Mouse (Mus musculus) neural tube, embryonic 13.5 days (tissue): ENCODE data around the gene Egln3. TPM values are rescaled to one million over a fixed set of nuclear protein-coding genes. Genes with fewer than 3 reads are reported as not detected.

Experiments
- ATAC-seq: fragments of 200-750 bp; cut with Nextera tagmentation; 2 replicates; pipeline ENCODE4 v1.8.0; 2017; ENCODE audit warnings: low read depth, mild to moderate bottlenecking, moderate TSS enrichment, moderate library complexity
- H3K27ac ChIP-seq: fragments of 300-500 bp; sonication (generic); replicated peaks from 2 replicates; pipeline ENCODE4 v1.5.1; 2015; ENCODE audit warnings: moderate library complexity, mild to moderate bottlenecking, inconsistent platforms
- H3K27me3 ChIP-seq: fragments of 300-500 bp; sonication (generic); 2 replicates; pipeline ENCODE4 v1.6.1; 2015; ENCODE audit warnings: mild to moderate bottlenecking, inconsistent platforms
- H3K36me3 ChIP-seq: fragments of 300-500 bp; sonication (generic); 2 replicates; pipeline ENCODE4 v1.6.1; 2015; ENCODE audit warnings: mild to moderate bottlenecking, inconsistent platforms
- H3K4me1 ChIP-seq: fragments of 300-500 bp; sonication (generic); replicated peaks from 2 replicates; pipeline ENCODE4 v1.6.1; 2015; ENCODE audit warnings: inconsistent platforms
- H3K4me2 ChIP-seq: fragments of 300-500 bp; sonication (generic); 2 replicates; pipeline ENCODE4 v1.6.1; 2015; ENCODE audit warnings: inconsistent platforms, mild to moderate bottlenecking, moderate library complexity
- H3K4me3 ChIP-seq: fragments of 300-500 bp; sonication (generic); 2 replicates; pipeline ENCODE4 v1.5.1; 2015; ENCODE audit warnings: mild to moderate bottlenecking, inconsistent platforms
- H3K9ac ChIP-seq: fragments of 300-500 bp; sonication (generic); 2 replicates; pipeline ENCODE4 v1.6.1; 2015; ENCODE audit warnings: moderate library complexity, mild to moderate bottlenecking, inconsistent platforms
- H3K9me3 ChIP-seq: fragments of 300-500 bp; sonication (generic); 2 replicates; pipeline ENCODE4 v1.6.1; 2016; ENCODE audit warnings: inconsistent platforms
- WGBS: fragments of 180-500 bp; shearing (Covaris S2); methylation state at CpG from one replicate; pipeline ENCODE4 v1.1.7; 2015; 5-methylcytosine and 5-hydroxymethylcytosine counted together
- polyA plus RNA-seq: library from polyadenylated mRNA; unstranded; fragments of >200 nt; fragmentation: Nextera tagmentation; extraction: Ambion mirVana; gene quantifications from 2 replicates; pipeline ENCODE4 v1.2.1, GENCODE M21; 2015

Gene Egln3
- polyA plus RNA-seq, 1 experiment from 2014 or later = 5.8 TPM

DNA sequence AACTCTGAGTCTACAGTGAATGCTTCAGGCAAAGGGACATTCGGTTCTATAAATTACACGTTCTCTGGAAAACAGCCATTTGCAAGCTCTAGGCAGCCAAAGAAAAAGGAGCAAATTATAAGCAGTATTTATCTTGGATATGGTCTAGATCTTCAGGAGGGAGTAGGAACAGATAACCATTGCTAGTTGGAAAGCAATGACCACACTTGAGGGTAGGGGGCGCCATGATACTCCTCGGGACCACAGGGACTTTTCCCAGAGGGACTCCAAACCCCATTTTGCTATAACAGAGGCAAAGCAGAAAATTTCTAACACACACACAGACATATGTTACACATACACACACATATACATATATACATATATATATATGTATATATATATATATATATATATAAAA lies 3.5 kb downstream of the Egln3 start:
- Histone ChIP-seq H3K4me2 (peak overlapping the region; percentile 26), H3K4me1 (peaks cover 57% of the 10 kb centered on the region)
- ATAC-seq = no peak

DNA sequence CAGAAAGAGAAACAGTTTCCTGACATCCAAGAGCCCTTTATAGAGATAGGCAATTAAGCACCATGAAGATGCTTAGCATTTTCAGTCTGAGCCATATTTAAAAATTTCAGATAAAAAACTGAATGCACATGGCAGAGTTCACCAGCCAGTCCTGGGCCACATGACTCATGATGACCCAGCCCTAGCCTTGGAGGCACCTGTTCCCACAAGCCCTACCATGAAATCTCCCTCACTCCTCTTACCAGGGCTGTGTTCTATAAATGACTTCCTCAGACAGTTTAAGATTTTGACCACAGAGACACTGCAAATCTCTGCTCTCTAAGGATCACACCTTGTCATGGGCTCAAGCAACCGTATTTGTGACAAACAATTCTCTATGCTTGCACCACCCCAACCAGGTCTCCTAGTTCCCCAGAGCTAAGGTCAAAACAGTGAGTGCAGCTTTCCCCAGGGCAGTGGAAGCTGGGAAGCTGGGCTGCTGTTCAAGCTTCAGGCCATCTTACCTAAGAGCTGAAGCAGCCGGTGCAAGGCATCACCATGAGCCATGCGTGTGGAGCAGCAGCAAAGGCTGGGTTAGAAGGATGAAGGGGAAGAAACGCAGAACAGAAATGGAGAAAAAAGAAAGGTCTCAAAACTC lies 5.3 kb downstream of the Egln3 start:
- Histone ChIP-seq H3K27me3 (peaks cover 21% of the 10 kb centered on the region), H3K4me1 (peaks cover 63% of the 10 kb centered on the region), H3K4me3 (no peak overlapping the region), H3K36me3 (no peaks in the 10 kb centered on the region), H3K9ac (no peak overlapping the region; the same call in 1 of the 2 replicates), H3K9me3 (no peaks in the 10 kb centered on the region), H3K4me2 (peak overlapping the region; percentile 37; the same call in 1 of the 2 replicates), H3K27ac (no peak overlapping the region)
- no peak for ATAC-seq
- 86% methylated on average over 4 of the region's 4 CpGs for WGBS

More for the DNA sequence above, 3.5 kb downstream of the Egln3 start:
- peak overlapping the region; percentile 6; the same call in 1 of the 2 replicates for H3K4me3 ChIP-seq
- no peaks in the 10 kb centered on the region for H3K9me3 ChIP-seq
- H3K9ac ChIP-seq = no peak overlapping the region
- peaks cover 31% of the 10 kb centered on the region for H3K27me3 ChIP-seq
- no peak overlapping the region for H3K27ac ChIP-seq
- H3K36me3 ChIP-seq = no peaks in the 10 kb centered on the region
- WGBS = 29% methylated on average over 4 of the region's 4 CpGs

DNA sequence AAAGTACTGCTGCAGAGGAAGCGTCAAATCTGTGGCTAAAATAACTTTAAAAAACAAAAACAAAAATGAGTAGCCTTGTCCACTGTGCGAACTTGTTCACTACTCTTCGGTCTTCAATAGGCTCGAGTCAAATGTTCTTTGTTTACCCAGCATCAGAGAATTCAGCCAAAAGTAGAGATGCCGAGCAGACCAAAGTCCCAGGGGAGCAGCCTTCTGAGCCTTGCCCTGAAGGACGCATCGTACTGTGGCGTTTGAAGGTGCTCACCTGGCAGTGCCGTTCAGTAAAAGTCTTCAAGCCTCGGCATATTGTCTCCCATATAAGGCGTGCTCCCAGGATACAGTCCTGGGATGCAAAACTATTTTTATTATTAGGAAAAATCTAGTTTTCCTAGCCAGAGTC lies 5.8 kb downstream of the Egln3 start:
- H3K27me3 ChIP-seq = peaks cover 17% of the 10 kb centered on the region
- WGBS = 53% methylated on average over 11 of the region's 11 CpGs
- no peaks in the 10 kb centered on the region for H3K36me3 ChIP-seq

DNA sequence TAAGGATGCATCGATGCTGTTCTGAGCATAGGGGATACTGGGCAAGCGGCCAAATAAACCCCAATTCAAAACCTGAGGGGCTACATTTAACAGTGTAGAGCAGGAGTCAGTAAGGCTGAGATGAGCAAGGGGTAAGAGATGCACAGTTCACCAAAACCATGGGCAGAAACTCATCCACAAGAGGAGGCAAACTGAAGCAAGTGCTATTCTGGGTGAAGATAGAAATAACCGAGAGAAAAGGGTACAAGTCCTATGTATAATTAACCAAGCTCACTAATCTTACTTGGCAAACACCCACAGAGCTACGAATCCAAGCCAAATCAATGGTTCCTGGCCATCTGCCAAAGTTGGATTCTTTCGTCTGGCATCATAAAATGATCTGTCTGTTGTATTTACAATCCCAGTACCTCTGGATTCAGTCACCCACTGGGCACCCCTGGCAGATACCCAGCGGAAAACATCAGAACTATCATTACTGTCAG lies 6.3 kb downstream of the Egln3 start:
- peaks cover 12% of the 10 kb centered on the region for H3K27me3 ChIP-seq
- H3K4me2 ChIP-seq = peak overlapping the region; percentile 37
- peaks cover 65% of the 10 kb centered on the region for H3K4me1 ChIP-seq
- no peaks in the 10 kb centered on the region for H3K36me3 ChIP-seq
- 0 out of 2 replicates have a peak, but pooled peaks have one; percentile 48 for ATAC-seq
- H3K4me3 ChIP-seq = no peak overlapping the region
- H3K9ac ChIP-seq = no peak overlapping the region
- peak overlapping the region; percentile 38 for H3K27ac ChIP-seq
- no peaks in the 10 kb centered on the region for H3K9me3 ChIP-seq
- 25% methylated on average over 6 of the region's 6 CpGs for WGBS

More for the DNA sequence above, 5.8 kb downstream of the Egln3 start:
- Histone ChIP-seq H3K27ac (peak overlapping the region; percentile 38; the same call in 1 of the 2 replicates), H3K4me3 (no peak overlapping the region), H3K9me3 (no peaks in the 10 kb centered on the region), H3K9ac (peak overlapping the region; percentile 22; the same call in 1 of the 2 replicates), H3K4me1 (peaks cover 63% of the 10 kb centered on the region), H3K4me2 (peak overlapping the region; percentile 37)
- ATAC-seq = no peak

DNA sequence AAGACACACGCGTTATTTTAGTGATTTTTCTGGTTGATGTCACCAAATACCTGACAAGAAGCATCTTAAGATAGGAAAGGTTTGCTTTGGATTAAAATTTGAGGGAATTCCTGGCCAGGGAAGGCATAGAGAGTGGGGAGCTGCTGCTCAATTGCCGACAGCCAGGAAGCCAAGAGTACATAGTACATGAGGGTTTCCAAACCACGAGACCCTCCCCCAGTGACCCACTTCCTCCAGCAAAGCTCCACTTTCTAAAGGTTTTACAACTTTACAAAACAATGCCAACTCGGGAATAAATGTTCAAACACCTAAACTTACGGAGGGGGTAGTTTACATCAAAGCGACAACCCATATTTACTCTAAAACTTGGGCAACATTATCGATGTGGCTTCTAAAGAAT lies 6.8 kb downstream of the Egln3 start:
- WGBS = 65% methylated on average over 8 of the region's 8 CpGs

DNA sequence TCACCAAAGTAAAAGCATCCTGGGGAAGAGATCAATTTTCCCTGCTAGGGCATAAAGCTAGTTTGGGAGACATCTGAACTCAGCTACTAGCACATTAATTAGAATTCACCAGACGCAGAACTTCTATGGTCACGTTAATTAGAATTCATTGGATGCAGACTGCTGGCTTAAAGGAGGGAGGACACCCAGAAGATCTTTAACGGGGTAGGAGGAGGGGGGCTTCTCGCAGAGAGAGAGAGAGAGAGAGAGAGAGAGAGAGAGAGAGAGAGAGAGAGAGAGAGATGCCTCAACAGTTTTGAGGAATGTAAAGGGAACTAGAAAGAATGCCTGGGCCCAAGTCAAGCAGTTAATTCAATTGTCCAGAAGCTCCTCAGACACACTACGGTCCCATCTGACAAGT lies 9.5 kb downstream of the Egln3 start:
- ATAC-seq = no peak
- Histone ChIP-seq H3K4me3 (no peak overlapping the region), H3K36me3 (no peaks in the 10 kb centered on the region), H3K9ac (no peak overlapping the region), H3K4me1 (peaks cover 72% of the 10 kb centered on the region), H3K27ac (no peak overlapping the region), H3K4me2 (no peak overlapping the region), H3K9me3 (no peaks in the 10 kb centered on the region), H3K27me3 (0 out of 2 replicates have a peak, but pooled peaks cover 5% of the 10 kb centered on the region)
- 19% methylated on average over 5 of the region's 5 CpGs for WGBS

More for the DNA sequence above, 6.8 kb downstream of the Egln3 start:
- Histone ChIP-seq H3K4me3 (no peak overlapping the region), H3K4me2 (peak overlapping the region; percentile 37), H3K36me3 (no peaks in the 10 kb centered on the region), H3K27me3 (peaks cover 7% of the 10 kb centered on the region), H3K9me3 (no peaks in the 10 kb centered on the region), H3K9ac (no peak overlapping the region), H3K4me1 (peaks cover 70% of the 10 kb centered on the region), H3K27ac (peak overlapping the region; percentile 38; the same call in 1 of the 2 replicates)
- no peak for ATAC-seq

DNA sequence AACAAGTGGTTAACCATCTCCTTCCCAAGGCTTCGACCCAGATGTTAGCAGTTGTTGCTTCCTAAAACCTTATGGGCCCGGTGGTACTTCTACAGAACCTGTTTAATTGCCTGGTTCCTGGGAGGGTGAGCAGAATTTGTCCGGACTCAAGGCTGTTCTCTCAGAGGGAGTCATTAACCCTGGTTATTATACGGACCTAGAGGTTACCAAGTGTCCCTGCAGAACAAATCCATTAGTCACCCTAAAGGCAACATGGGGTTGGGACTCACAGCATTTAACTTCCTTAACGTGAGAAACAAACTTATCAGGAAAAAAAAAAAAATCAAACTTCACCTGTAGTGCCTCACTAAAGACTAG lies 11.4 kb downstream of the Egln3 start:
- H3K4me3 ChIP-seq = peak overlapping the region; percentile 30
- peak overlapping the region; percentile 50 for H3K9ac ChIP-seq
- H3K27ac ChIP-seq = peak overlapping the region; percentile 61; the same call in 1 of the 2 replicates
- no peak for ATAC-seq
- no peaks in the 10 kb centered on the region for H3K9me3 ChIP-seq
- peaks cover 55% of the 10 kb centered on the region for H3K4me1 ChIP-seq
- H3K36me3 ChIP-seq = no peaks in the 10 kb centered on the region
- 0 out of 2 replicates have a peak, but pooled peaks cover 5% of the 10 kb centered on the region for H3K27me3 ChIP-seq
- 1% methylated on average over 5 of the region's 5 CpGs for WGBS
- H3K4me2 ChIP-seq = peak overlapping the region; percentile 61

DNA sequence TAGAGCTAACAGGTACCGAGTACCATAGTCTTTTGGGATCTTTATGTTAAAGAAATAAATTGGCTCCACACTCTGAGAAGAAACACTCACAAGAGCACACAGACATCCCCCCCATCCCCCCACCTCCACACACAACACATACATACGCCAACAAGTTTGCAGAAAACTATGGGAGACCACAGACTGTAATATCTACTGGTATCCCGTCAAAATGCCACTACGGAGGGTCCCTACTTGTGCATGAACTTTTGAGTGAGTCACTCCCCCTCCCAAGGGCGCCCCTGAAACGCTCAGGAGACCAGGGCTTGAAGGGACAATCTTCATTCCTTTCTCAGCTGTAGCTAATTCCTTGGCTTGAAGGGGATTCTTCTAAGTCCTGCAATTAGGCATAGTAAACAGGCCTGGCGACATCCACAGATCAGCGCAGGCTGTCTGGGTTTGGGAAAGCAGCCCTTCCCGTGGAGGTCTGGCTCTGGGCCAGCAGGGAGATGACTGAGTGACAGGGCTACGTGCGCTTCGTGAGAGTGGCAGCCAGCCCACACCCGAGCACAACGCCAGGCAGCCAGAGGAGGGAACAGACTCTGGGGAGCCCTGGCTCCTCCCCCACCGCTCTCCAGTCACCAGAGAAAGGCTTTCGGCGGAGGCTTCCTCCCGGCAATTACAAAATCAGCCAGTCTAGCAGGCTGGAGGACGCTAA lies 11.9 kb downstream of the Egln3 start:
- Histone ChIP-seq H3K27ac (peak overlapping the region; percentile 61), H3K27me3 (0 out of 2 replicates have a peak, but pooled peaks cover 5% of the 10 kb centered on the region), H3K4me2 (peak overlapping the region; percentile 61), H3K9me3 (no peaks in the 10 kb centered on the region), H3K4me1 (peaks cover 49% of the 10 kb centered on the region), H3K36me3 (no peaks in the 10 kb centered on the region), H3K4me3 (peak overlapping the region; percentile 30), H3K9ac (peak overlapping the region; percentile 50)
- ATAC-seq = peak; percentile 95
- 6% methylated on average over 19 of the region's 19 CpGs for WGBS

DNA sequence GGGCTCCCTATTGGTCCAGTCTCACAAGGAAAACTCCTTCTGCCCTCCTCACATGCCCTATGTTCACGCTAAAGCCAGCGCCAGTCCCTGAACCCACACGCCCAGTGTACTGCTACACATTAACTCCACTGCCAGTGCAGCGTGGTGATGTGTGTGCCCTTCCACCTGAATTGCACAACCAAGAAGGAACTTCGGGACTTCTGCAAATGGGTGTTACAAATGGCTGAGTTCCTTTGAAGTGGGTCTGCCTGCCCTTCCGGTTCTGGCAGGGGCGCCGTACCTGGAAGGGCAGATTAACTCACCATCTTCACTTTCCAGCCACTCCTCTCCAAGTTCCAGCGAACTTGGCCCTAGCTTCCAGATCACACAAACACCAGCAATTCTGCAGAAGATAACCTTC lies 12.5 kb downstream of the Egln3 start:
- no peak for ATAC-seq
- H3K9me3 ChIP-seq = no peaks in the 10 kb centered on the region
- H3K9ac ChIP-seq = no peak overlapping the region
- no peak overlapping the region for H3K4me3 ChIP-seq
- peaks cover 44% of the 10 kb centered on the region for H3K4me1 ChIP-seq
- peak overlapping the region; percentile 61 for H3K4me2 ChIP-seq
- peak overlapping the region; percentile 61; the same call in 1 of the 2 replicates for H3K27ac ChIP-seq
- 0 out of 2 replicates have a peak, but pooled peaks cover 5% of the 10 kb centered on the region for H3K27me3 ChIP-seq
- 52% methylated on average over 9 of the region's 9 CpGs for WGBS
- no peaks in the 10 kb centered on the region for H3K36me3 ChIP-seq

DNA sequence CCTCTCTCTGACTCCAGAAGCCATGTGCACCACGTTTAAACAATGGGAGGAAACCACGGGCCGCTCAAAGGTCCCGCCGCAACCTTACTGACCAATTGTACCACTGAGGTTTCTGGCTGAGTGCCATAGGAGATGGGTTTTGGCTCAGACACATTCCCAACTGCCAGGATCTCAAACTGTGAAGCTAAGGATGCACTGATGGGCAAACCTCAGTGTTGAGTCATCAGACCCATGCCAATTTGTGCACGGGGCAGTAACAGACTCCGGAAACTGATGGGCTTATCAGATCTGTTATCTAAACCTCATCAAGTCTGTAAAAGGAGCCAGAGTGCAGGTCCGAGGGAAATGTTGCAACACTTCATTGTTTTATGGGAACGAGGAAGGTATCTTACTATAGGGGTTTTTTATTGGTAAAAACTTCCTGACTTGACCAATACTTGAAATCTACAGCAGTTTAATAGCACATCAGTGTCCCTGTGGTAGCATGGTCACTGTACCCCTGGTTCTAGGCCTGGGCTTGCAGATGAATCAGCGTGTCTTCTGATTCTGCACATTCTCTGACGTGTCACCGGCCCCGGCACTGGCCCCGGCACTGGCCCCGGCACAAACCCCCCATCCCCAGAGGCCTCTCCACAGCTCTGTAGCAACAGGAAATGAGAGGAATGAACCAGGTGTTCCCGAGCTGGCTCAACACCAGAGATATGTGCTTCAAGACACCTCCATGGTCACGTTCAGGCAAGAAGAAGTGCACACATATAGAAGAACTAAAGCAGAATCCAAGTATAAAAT lies 15.7 kb downstream of the Egln3 start:
- H3K4me1 ChIP-seq = peaks cover 24% of the 10 kb centered on the region
- no peak overlapping the region for H3K9ac ChIP-seq
- no peaks in the 10 kb centered on the region for H3K36me3 ChIP-seq
- H3K4me3 ChIP-seq = no peak overlapping the region
- 0 out of 2 replicates have a peak, but pooled peaks cover 5% of the 10 kb centered on the region for H3K27me3 ChIP-seq
- WGBS = 83% methylated on average over 17 of the region's 17 CpGs
- no peaks in the 10 kb centered on the region for H3K9me3 ChIP-seq
- no peak overlapping the region for H3K4me2 ChIP-seq
- no peak for ATAC-seq
- H3K27ac ChIP-seq = no peak overlapping the region

DNA sequence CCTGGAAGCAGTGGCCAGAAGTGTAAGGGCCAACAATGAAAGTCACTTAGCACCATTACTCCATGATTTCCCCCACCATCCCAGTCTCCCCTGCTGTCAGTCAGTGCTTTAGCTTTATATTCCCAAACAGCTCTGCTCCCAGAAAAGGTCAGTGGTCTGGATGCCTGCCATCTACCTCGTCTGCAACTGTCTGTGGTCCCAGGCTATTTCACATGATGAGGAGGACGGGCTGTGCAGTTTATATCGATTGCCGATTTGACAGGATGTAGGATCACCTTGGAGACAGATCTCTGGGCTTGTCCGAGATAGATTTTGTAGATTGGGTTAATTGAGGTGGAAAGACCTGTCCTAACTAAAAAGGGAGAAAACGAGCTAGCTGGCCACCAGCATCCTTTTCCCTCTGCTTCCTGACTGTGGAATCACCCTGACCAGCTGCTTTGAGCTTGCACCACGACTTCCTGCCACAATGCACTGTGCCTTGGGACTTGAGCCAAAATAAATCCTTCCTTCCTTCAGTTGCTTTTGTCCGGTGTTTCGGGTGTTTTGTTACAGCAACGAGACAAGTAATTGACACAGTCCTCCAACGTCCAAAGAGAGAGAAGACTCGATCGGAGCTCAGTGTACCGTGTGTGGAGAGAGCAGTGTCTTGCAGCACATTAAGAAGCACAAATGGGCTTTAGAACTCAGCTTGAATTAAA lies 16.6 kb downstream of the Egln3 start:
- no peak overlapping the region for H3K4me3 ChIP-seq
- no peak overlapping the region for H3K27ac ChIP-seq
- H3K4me1 ChIP-seq = peaks cover 15% of the 10 kb centered on the region
- H3K27me3 ChIP-seq = 0 out of 2 replicates have a peak, but pooled peaks cover 5% of the 10 kb centered on the region
- no peaks in the 10 kb centered on the region for H3K36me3 ChIP-seq
- no peak overlapping the region for H3K9ac ChIP-seq
- no peaks in the 10 kb centered on the region for H3K9me3 ChIP-seq
- no peak overlapping the region for H3K4me2 ChIP-seq
- 37% methylated on average over 14 of the region's 14 CpGs for WGBS
- ATAC-seq = no peak
